Mouse (Mus musculus): ENCODE results near the gene Slc12a8.

- peak; percentile 46 for TF ChIP-seq CTCF (IDR thresholded peaks at IDR 0.05; ENCODE audit: extremely low read depth, insufficient read depth, low read length)
- no peak for TF ChIP-seq POLR2A (IDR thresholded peaks at IDR 0.05; ENCODE audit: extremely low read depth, insufficient read depth, low read length)
Observed at GRCm38 (mm10) chr16:33481148-33481547, 36.0 kb upstream of the Slc12a8 start.

Measured in cortical plate, adult 2 months (tissue).